Mouse (Mus musculus) testis, adult 2 months (tissue): Measurements from ENCODE around the gene Mrpl20. TPM values are rescaled to one million over a fixed set of nuclear protein-coding genes. Genes with fewer than 3 reads are reported as not detected.

Experiments used
- H3K27ac ChIP-seq: fragments of 200-500 bp; 2 replicates; pipeline ENCODE4 v1.5.1; 2012; ENCODE audit warnings: low read depth, low read length; ENCODE audit not compliant: control insufficient read depth, insufficient read depth
- H3K27me3 ChIP-seq: fragments of 200-500 bp; 2 replicates; pipeline ENCODE4 v1.6.1; 2012; ENCODE audit warnings: mild to moderate bottlenecking, low read length, moderate library complexity; ENCODE audit not compliant: control insufficient read depth, insufficient read depth
- H3K36me3 ChIP-seq: fragments of 200-500 bp; 2 replicates; pipeline ENCODE4 v1.6.1; 2012; ENCODE audit warnings: mild to moderate bottlenecking, low read length; ENCODE audit not compliant: control insufficient read depth, insufficient read depth
- H3K4me1 ChIP-seq: fragments of 200-500 bp; 2 replicates; pipeline ENCODE4 v1.6.1; 2012; ENCODE audit warnings: low read length; ENCODE audit not compliant: control insufficient read depth, insufficient read depth
- H3K4me3 ChIP-seq: fragments of 200-500 bp; 2 replicates; pipeline ENCODE4 v1.5.1; 2012; ENCODE audit warnings: low read depth, mild to moderate bottlenecking, low read length, moderate library complexity, mixed read lengths; ENCODE audit not compliant: control insufficient read depth
- CTCF ChIP-seq: fragments of 200-500 bp; IDR thresholded peaks from 2 replicates; pipeline ENCODE4 v1.5.1; 2012; ENCODE audit warnings: low read depth, mild to moderate bottlenecking, inconsistent platforms, low read length, moderate library complexity; ENCODE audit not compliant: control insufficient read depth, insufficient read depth, insufficient replicate concordance
- POLR2A ChIP-seq: fragments of 200-500 bp; IDR thresholded peaks from 2 replicates; pipeline ENCODE4 v1.6.1; 2012; ENCODE audit warnings: low read depth, mild to moderate bottlenecking, inconsistent platforms, low read length, moderate library complexity; ENCODE audit not compliant: control insufficient read depth
- polyA plus RNA-seq: library from polyadenylated mRNA; depleted of rRNA; stranded (reverse); fragments of >200 nt; gene quantifications from 2 replicates; pipeline ENCODE4 v1.2.3, GENCODE M21; 2012

The Mrpl20 gene
- polyA plus RNA-seq, 1 experiment, result 134 TPM

DNA sequence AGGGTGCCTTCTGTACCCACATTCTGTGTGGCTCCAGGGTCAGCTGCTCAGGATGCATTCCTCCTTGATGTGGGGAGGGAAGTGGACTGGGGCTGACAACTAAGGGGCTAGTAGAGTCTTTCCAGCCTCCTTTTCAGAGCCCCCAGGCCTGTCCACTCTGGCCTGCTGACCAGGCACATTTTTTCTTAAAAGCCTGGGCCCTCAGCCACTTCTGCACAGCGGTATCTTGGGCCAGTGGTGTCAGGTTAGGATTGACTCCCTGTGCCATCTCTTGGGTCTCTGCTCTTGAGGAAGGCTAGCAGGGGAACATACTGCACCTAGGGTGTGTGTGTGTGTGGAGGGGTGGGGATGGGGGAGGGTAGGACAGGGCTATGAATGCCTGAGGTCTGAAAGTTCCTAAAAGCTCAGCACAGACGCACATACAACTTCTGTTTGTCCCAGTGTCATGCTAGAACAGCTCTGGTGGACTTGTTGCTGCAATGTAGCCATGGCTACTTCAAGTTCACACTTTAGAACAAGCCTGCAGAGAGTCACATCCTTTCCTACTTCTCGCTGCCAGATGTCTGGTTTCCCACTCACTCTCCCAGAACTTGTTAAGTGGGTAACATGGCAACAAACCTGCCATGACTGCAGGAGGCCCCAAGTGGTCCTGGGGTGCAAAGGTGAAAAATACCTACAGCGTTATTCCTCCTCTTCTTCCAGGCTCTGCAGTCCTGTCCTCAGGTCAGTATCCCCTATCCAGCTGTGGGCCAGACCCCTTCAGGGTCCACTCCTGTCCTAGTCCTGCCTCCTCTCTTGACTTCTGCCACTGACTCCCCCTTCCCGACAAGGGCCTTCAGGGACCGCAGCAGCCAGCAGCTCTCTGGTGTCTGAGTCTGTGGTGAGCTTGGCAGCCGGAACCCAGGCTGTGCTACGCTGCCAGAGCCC is 37.7 kb downstream of the Mrpl20 start:
- no peaks in the 10 kb centered on the region; the same call in 1 of the 2 replicates for H3K36me3 ChIP-seq
- no peaks in the 10 kb centered on the region for H3K27me3 ChIP-seq
- H3K4me3 ChIP-seq, result peak overlapping the region; percentile 58
- H3K4me1 ChIP-seq, result peaks cover 22% of the 10 kb centered on the region
- TF ChIP-seq POLR2A (no peak), CTCF (no peak)
- peak overlapping the region; percentile 64 for H3K27ac ChIP-seq

DNA sequence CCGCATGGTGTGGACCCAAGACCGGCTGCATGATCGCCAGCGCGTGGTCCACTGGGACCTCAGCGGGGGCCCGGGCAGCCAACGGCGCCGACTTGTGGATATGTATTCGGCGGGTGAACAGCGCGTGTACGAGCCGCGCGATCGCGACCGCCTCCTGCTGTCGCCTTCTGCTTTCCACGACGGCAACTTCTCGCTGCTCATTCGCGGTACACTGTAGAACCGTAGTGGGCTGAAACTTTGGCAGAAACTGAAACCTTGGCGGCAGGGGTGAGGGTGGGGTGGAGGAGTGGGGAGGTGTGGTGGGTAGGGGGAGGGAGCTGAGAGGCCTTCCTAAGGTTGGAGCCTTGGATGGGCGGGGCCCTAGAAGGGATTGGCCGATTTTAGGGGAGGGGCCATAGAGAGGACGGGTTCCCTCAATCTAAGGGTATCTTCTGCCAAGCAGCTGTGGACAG is 38.4 kb downstream of the Mrpl20 start:
- Histone ChIP-seq H3K27ac (peak overlapping the region; percentile 19; the same call in 1 of the 2 replicates), H3K4me1 (peaks cover 22% of the 10 kb centered on the region), H3K36me3 (no peaks in the 10 kb centered on the region; the same call in 1 of the 2 replicates), H3K27me3 (no peaks in the 10 kb centered on the region), H3K4me3 (peak overlapping the region; percentile 58)
- TF ChIP-seq POLR2A (peak; percentile 46; the same call in 1 of the 2 replicates), CTCF (no peak)

DNA sequence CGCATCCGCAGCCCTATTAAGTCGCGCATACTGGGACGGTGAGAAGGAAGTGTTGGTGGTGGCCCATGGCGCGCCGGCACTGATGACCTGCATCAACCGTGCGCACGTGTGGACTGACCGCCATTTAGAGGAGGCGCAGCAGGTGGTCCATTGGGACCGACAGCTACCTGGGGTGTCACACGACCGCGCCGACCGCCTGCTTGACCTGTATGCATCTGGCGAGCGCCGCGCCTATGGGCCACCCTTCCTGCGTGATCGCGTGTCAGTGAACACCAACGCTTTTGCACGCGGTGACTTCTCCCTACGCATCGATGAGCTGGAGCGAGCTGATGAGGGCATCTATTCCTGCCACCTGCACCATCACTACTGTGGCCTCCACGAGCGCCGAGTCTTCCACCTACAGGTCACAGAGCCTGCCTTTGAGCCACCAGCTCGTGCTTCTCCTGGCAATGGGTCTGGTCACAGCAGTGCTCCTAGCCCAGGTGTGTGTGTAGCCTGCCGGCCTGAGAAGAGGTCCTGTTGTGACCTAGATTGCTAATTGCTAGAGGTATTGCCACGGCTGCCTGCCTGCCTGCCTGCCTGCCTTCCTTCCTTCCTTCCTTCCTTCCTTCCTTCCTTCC is 39.1 kb downstream of the Mrpl20 start:
- no peaks in the 10 kb centered on the region; the same call in 1 of the 2 replicates for H3K36me3 ChIP-seq
- no peak for TF ChIP-seq CTCF
- TF ChIP-seq POLR2A, result no peak
- H3K27ac ChIP-seq, result no peak overlapping the region
- H3K4me1 ChIP-seq, result peaks cover 27% of the 10 kb centered on the region
- H3K27me3 ChIP-seq, result no peaks in the 10 kb centered on the region
- H3K4me3 ChIP-seq, result peak overlapping the region; percentile 58

DNA sequence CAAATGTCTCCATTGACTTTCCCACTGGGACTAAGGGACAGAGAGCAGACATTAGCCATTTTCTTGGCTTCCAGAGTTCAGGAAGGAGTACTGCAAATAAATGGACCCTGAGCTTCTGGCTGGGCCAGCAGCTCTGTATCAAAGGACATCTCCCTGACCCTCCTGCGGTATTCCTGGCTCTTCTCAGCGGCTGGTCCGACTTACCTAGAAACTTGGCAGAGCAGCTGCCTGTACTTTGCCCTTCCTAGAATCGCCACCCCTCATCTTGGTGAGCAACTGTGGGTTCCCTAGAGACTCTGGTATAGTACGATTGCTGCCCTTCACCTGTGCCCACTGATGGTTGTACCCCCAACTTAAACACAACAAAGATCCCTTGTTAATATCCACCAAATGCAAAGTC is 40.6 kb downstream of the Mrpl20 start:
- Histone ChIP-seq H3K4me1 (peaks cover 29% of the 10 kb centered on the region), H3K27me3 (no peaks in the 10 kb centered on the region), H3K4me3 (no peak overlapping the region), H3K27ac (no peak overlapping the region), H3K36me3 (no peaks in the 10 kb centered on the region; the same call in 1 of the 2 replicates)
- TF ChIP-seq CTCF, result no peak
- no peak for TF ChIP-seq POLR2A

DNA sequence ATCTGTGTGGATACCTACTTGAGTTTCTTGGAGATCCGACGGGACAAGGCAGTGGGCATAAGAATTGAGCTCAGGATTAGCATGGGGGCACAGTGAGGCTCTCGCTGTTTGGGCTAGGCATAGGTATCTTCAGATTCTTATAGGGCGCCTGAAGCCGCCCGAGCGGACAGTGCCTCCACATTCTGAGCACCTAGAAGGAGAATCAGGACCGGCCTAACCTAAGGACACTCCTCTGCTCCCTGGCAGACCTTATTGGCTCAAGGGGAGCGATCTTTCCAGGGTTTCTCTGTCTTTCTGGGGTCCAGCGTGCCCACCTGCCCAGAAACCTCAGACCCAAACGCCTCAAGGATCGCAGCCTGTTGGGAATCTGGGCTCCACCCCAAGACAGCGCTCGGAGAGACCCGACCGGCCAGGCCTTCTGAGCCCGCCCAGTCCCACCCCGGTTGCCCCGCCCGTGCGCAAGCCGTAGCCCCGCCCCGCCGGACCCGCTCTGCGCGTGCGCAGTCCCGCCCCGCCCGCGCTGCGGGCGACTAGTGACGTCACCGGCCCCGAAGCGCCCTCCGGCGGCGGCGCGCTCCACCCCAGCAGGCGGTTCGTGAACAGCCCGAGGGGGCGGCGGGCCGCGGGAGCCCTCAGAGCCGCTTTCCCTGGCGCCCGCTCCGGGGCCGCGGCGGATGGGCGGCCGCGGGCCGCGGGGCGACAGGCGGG is 44.3 kb downstream of the Mrpl20 start, which contains the start of gene Dvl1:
Gene Dvl1, plus strand, starts transcription at position 532 of the 708 bp plus-strand sequence.
- peak within 1 kb of the TSS; percentile 81 for H3K27ac ChIP-seq
- H3K36me3 ChIP-seq, result no peaks in the 10 kb centered on the region; the same call in 1 of the 2 replicates
- TF ChIP-seq CTCF (no peak), POLR2A (peak; percentile 69)
- H3K4me3 ChIP-seq, result peak within 1 kb of the TSS; percentile 92
- no peaks in the 10 kb centered on the region for H3K27me3 ChIP-seq
- peaks cover 19% of the 10 kb centered on the region for H3K4me1 ChIP-seq

DNA sequence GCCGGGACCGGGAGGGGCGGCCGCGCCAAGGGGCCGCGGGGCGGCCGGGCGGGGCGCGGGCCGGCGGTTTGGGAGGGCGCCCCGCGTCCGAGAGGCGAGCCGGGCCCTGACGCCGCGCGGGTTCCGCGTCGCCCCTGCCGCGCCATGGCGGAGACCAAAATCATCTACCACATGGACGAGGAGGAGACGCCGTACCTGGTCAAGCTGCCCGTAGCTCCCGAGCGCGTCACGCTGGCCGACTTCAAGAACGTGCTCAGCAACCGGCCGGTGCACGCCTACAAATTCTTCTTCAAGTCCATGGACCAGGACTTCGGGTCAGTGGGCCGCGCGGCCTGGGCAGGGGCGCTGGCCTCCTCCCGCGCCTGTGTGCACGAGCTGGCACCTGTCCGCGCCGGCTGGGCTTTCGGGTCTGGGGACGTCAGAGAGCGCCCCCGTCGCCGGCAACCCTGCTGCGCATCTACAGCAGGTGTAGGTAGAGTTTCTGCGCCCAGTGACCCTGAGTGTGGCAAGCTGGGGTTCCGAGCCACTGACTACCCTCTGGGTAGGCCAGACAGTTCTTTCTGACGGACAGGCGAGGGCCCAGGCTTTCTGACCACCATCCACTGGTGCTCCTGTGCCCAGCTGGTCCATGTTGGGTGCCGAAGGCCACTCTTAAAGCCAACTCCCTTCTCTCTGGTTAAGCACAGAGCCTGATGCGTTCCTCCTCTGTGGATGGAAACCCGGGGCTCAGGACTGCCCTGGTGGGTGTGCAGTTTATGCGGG is 45.1 kb downstream of the Mrpl20 start:
- peaks cover 19% of the 10 kb centered on the region for H3K4me1 ChIP-seq
- H3K4me3 ChIP-seq, result peak overlapping the region; percentile 87
- H3K27ac ChIP-seq, result peak overlapping the region; percentile 70
- no peaks in the 10 kb centered on the region; the same call in 1 of the 2 replicates for H3K36me3 ChIP-seq
- H3K27me3 ChIP-seq, result no peaks in the 10 kb centered on the region
- TF ChIP-seq CTCF (no peak), POLR2A (no peak)
